Mouse (Mus musculus): ENCODE measurements around the gene Olfr1513. TPM values are rescaled to one million over a fixed set of nuclear protein-coding genes. Genes with fewer than 3 reads are reported as not detected.
"Not testable (repeated sequence)": the region's sequence is repeated elsewhere in the genome, so short reads cannot be mapped to it uniquely, and the experiment has no call there.

The Olfr1513 gene
- not detected in 2 replicates for polyA plus RNA-seq (2016; fragmentation: Nextera tagmentation; extraction: Ambion mirVana)

DNA sequence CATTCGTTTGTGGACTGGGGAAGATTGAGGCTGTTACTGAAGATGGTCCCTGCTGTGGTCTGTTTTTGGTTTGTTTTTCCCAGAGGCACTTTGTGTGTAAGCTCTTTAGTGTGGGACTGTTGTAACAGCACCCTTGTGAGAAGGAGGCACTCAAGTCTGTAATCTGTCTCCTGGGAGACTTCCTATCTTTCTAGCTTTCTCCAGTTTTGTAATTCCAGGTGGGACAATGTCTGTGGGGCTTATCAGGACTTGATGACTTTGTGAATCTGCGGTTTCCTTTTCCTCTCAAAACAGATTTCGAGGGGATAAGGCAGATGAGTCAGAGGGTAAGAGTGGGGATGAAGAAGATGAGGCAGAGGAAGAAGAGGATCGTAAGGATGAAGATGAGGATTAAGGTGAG is at the start of gene Olfr1513:
TSS of gene Olfr1513 (minus strand) at position 101 of the 400 bp plus-strand sequence.
- ATAC-seq, result no peak
- 44% methylated on average over 4 of the region's 4 CpGs for WGBS (ENCODE audit: insufficient replicate concordance)
- Histone ChIP-seq H3K9ac (no peak within 1 kb of the TSS), H3K27ac (no peak within 1 kb of the TSS), H3K9me3 (replicated peaks) (no peaks in the 10 kb centered on the region), H3K36me3 (no peaks in the 10 kb centered on the region), H3K27me3 (replicated peaks) (no peaks in the 10 kb centered on the region), H3K4me1 (no peaks in the 10 kb centered on the region), H3K4me3 (no peak within 1 kb of the TSS), H3K4me2 (no peak within 1 kb of the TSS)

DNA sequence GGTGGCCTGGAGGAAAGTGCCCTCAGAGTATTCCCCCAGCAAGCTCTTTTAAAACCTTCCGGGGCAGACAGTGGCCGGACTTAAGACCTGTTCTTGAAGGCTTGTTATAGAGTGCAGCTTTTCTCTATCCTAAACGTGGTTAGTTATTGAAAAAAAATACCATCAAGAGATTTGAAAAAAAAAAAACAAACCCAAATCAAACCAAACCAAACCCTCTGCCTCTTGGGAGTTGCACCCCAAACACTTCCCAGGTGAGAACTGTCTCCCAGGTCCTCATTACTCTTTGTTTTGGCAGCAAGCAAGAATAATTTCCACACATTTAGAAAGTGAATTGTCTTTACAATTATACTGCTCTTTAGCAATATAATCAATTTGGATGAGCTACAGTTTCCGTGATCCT is 41.1 kb upstream of the Olfr1513 start, which contains the start of gene Olfr1511:
TSS of gene Olfr1511 (minus strand) at position 101 of the 400 bp plus-strand sequence.
- Histone ChIP-seq H3K4me3 (no peak within 1 kb of the TSS), H3K4me2 (no peak within 1 kb of the TSS), H3K9me3 (replicated peaks) (no peaks in the 10 kb centered on the region), H3K36me3 (no peaks in the 10 kb centered on the region), H3K27ac (no peak within 1 kb of the TSS), H3K9ac (no peak within 1 kb of the TSS), H3K27me3 (replicated peaks) (no peaks in the 10 kb centered on the region), H3K4me1 (no peaks in the 10 kb centered on the region)
- no peak for ATAC-seq
- WGBS (ENCODE audit: insufficient replicate concordance), result 55% methylated on average over 4 of the region's 4 CpGs

DNA sequence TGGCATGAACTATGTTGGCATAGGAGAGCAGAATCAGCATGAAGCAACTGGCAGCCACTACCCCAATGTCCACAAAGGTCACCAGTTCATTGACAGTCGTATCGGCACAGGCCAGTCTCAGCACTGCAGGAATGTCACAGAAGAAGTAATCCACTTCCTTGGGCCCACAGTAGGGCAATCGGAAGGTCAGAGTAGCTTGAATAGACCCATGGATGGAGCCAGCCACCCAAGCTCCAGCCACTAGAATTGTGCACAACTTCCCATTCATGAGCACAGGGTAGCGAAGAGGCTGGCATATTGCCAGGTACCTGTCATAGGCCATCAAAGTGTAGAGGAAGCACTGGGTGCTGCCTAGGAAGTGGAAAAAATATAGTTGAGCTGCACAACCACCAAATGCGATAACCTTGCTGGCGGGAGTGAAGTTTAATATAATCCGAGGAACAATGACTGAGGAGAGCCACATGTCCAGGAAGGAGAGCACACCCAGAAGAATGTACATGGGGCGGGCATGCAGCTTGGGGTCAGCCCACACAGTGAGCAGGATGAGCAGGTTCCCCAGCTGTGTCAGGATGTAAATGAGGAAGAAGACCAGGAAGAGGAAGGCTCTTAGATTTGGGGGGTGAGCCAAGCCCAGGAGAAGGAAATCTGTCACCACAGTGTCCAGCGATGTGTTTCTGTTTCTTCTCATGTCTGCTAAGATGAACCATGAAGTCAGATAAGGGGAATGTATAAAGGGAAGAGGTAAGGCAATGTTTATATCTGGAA is 34.1 kb upstream of the Olfr1513 start:
- H3K9ac ChIP-seq; H3K27me3 ChIP-seq (replicated peaks); H3K36me3 ChIP-seq; H3K4me3 ChIP-seq; H3K9me3 ChIP-seq (replicated peaks); ATAC-seq; H3K27ac ChIP-seq; H3K4me2 ChIP-seq; H3K4me1 ChIP-seq: not testable (repeated sequence)
- WGBS (ENCODE audit: insufficient replicate concordance), result 65% methylated on average over 9 of the region's 9 CpGs

DNA sequence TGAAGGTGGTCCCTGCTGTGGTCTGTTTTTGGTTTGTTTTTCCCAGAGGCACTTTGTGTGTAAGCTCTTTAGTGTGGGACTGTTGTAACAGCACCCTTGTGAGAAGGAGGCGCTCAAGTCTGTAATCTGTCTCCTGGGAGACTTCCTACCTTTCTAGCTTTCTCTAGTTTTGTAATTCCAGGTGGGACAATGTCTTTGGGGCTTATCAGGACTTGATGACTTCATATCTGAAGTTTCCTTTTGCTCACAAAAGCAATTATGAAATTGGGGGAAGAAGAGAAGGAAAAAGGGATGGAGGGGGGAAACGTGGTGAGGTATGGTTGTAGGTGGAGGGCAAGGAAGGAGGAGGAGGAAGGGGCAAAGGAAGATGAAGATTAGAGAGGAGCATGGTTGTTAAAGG is 22.9 kb upstream of the Olfr1513 start, which contains the start of gene Olfr1512:
TSS of gene Olfr1512 (minus strand) at position 101 of the 400 bp plus-strand sequence.
- ATAC-seq, result no peak
- Histone ChIP-seq H3K27ac (no peak within 1 kb of the TSS), H3K36me3 (no peaks in the 10 kb centered on the region), H3K27me3 (replicated peaks) (no peaks in the 10 kb centered on the region), H3K9ac (no peak within 1 kb of the TSS), H3K4me1 (no peaks in the 10 kb centered on the region), H3K4me3 (no peak within 1 kb of the TSS), H3K9me3 (replicated peaks) (no peaks in the 10 kb centered on the region), H3K4me2 (no peak within 1 kb of the TSS)
- WGBS (ENCODE audit: insufficient replicate concordance), result 55% methylated on average over 2 of the region's 2 CpGs

DNA sequence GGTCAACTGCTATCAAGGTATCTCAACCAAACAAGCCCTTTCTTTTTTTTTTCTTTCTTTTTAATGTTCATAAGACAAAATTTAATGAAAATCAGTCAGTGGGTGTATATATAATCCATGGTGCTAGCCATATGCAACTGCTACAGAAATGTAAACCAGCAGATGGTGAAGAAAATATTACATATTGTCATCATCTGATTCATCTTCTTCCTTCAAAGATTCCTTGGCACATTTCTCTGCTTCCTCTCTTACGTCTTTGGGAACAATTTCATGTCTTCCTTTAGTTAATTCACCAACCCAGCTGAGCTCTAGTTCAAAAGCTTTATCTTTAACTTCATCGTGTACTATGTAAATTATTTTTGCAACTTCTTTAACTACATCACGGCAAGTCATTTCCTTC is 12.5 kb upstream of the Olfr1513 start:
- H3K9me3 ChIP-seq (replicated peaks), result no peaks in the 10 kb centered on the region
- no peak overlapping the region for H3K9ac ChIP-seq
- no peak overlapping the region for H3K27ac ChIP-seq
- no peak overlapping the region for H3K4me3 ChIP-seq
- no peaks in the 10 kb centered on the region for H3K27me3 ChIP-seq (replicated peaks)
- no peak for ATAC-seq
- H3K36me3 ChIP-seq, result no peaks in the 10 kb centered on the region
- WGBS (ENCODE audit: insufficient replicate concordance), result 76% methylated on average over 3 of the region's 3 CpGs
- H3K4me2 ChIP-seq, result no peak overlapping the region
- no peaks in the 10 kb centered on the region for H3K4me1 ChIP-seq

DNA sequence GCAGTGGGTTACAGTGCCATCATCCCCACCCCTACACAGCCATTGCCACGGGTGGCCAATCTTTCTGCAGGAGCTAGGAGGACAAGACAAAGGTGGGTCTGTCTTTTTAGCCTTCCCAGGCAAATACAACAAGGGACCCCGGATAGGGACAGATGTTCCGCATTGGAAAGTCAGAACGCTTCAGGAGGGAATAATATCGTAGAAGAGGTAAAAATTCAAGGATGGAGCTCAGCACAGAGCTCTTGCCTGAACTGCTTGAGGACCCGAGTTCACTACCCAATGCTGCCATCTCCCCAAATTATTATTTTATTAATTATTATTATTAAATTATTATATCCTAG is 16.7 kb downstream of the Olfr1513 start:
- no peaks in the 10 kb centered on the region for H3K9me3 ChIP-seq (replicated peaks)
- H3K27me3 ChIP-seq (replicated peaks), result peaks cover 17% of the 10 kb centered on the region
- no peak for ATAC-seq
- no peak overlapping the region for H3K9ac ChIP-seq
- H3K4me1 ChIP-seq, result peaks cover 8% of the 10 kb centered on the region
- no peak overlapping the region for H3K4me2 ChIP-seq
- H3K4me3 ChIP-seq, result no peak overlapping the region
- no peaks in the 10 kb centered on the region for H3K36me3 ChIP-seq
- H3K27ac ChIP-seq, result no peak overlapping the region
- WGBS (ENCODE audit: insufficient replicate concordance), result 54% methylated on average over 6 of the region's 6 CpGs

DNA sequence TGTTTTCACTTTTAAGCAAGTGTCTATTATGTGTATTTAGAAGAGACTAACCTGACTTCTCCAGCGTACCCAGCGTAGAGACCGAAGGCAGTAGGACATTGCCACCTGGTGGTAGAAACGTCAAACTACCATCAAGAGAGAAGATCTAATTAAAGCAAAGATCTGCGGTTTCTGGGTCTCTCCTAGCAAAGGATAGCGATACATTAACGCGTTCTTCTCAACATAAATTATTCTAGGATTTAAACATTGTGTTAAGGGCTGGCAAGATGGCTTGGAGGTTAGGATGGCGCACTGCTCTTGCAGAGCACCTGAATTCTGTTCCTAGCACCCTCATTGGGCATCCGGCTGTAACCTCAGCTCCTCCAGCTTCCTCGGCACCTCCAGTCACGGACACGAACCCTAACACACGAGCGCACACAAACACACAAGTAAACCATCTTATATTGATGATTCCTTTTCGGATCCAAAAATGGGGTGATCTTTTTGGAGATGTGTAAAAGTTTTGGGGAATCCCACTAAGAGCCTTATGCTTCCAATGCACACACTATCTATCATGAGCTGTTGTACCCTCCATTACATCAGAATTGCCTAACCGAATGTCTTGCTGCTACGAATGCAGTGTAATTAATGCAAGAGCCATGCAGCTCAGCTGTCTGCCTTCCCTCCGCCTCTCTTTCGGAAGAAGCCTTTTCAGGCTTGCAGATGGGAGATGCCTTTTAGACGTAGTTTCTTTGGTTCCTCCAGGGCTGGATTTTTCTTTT is 17.3 kb downstream of the Olfr1513 start:
- Histone ChIP-seq H3K9me3 (replicated peaks) (no peaks in the 10 kb centered on the region), H3K27ac (no peak overlapping the region), H3K9ac (no peak overlapping the region), H3K4me3 (no peak overlapping the region), H3K36me3 (no peaks in the 10 kb centered on the region), H3K4me2 (no peak overlapping the region), H3K27me3 (replicated peaks) (peaks cover 18% of the 10 kb centered on the region), H3K4me1 (peaks cover 8% of the 10 kb centered on the region)
- ATAC-seq, result no peak
- WGBS (ENCODE audit: insufficient replicate concordance), result 23% methylated on average over 21 of the region's 21 CpGs

DNA sequence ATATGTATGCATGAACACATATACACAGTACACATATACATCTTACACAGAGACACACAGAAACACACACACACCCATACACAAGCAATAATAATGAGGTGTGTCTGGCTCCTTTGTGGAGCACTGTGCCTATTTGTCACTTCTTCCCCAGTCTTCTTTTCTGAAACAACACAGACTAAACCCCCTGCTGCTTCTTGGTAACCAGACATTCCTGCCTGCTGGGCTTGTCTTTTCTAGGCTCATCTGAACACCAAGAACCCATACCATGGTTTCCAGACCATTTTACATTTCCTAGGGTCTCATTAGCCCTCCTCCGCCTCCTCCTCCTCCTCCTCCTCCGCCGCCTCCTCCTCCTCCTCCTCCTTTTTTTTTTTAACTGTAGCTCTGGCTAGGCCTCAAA is 24.0 kb downstream of the Olfr1513 start:
- no peaks in the 10 kb centered on the region for H3K36me3 ChIP-seq
- no peak overlapping the region for H3K9ac ChIP-seq
- no peaks in the 10 kb centered on the region; the same call in 1 of the 2 replicates for H3K4me1 ChIP-seq
- H3K4me3 ChIP-seq, result no peak overlapping the region
- 83% methylated on average over 3 of the region's 3 CpGs for WGBS (ENCODE audit: insufficient replicate concordance)
- ATAC-seq, result no peak
- H3K27me3 ChIP-seq (replicated peaks), result peaks cover 59% of the 10 kb centered on the region
- no peaks in the 10 kb centered on the region for H3K9me3 ChIP-seq (replicated peaks)
- no peak overlapping the region for H3K27ac ChIP-seq
- H3K4me2 ChIP-seq, result no peak overlapping the region

DNA sequence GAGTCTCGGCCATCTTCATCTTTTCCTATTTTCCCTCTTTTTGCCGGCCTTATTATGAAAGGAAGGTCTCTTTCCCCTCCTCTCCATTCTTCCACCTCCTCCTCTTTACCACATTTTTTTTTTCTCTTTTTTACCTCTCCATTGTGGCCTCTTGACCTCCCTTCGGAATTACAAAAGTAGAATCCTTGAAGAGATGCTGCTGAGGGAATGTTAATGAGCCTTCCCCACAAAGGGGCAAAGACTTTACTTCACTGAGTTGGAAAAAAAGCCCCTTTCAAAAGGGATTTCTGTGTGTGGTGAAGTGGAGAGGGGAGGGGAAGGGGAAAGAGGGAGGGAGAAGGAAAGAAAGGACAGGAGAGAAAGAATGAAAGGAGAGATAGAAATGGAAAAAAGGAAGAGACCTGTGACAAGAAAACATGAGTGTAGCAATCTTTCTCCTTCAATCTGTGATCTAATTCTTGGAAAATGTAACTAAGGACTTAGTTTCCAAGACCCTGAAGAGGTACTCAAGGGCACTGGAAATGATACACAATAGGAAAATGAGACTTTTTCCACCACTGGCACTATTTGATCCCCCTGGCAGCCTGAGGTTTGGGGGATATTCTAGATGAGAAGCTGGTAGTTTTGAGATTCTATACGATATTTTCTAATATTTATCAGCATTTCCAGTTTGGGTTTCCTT is 25.0 kb downstream of the Olfr1513 start:
- no peak overlapping the region for H3K9ac ChIP-seq
- no peak overlapping the region for H3K4me3 ChIP-seq
- H3K36me3 ChIP-seq, result no peaks in the 10 kb centered on the region
- H3K4me1 ChIP-seq, result no peaks in the 10 kb centered on the region; the same call in 1 of the 2 replicates
- WGBS (ENCODE audit: insufficient replicate concordance), result 28% methylated on average over 4 of the region's 4 CpGs
- H3K4me2 ChIP-seq, result no peak overlapping the region
- no peak overlapping the region for H3K27ac ChIP-seq
- no peaks in the 10 kb centered on the region for H3K9me3 ChIP-seq (replicated peaks)
- ATAC-seq, result no peak
- peaks cover 69% of the 10 kb centered on the region for H3K27me3 ChIP-seq (replicated peaks)

DNA sequence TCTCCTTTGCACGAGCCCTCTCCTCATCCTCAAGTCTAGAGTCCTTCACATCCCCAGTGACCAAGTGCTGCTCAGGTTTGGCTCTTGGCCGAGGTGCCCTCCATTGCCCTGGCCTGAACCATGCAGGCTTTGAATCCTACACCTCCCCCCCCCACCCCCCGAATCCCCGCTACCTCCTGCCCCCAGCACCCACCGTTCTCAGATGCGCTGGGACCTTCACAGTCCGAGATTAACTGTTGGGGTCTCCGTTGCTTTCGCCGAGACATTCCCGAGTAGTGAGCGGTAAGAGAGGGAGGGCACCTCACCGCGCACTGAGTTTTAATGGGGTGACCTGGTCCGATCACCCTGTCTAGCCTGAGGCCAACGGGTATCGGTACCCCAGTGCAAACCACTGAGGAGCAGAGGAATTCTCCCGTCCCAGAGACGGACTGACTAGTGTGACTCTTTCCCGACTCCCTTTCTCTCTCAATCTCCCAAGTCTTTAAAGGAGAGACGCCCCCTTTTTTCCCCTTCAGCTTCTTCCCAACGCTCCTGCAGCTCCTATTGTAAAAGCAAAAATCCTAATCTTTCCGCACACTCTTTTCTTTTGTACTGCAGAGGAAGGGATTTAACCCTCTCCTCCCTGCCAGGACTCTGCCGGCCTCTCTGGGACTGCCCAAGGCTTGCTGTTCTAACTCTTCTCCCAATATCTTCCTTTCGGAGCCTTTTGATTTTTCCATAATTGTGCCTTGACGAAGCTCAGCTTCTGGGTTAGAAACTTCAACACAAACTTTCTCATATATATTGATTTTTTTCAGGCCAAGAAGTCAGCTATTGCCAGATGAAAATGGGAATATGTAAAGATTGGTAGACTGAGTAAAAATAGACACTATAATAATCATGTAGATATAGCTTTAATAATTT is 28.0 kb downstream of the Olfr1513 start, which contains the start of gene Sall2:
TSS of gene Sall2 (minus strand) at position 853 of the 903 bp plus-strand sequence.
- no peak within 1 kb of the TSS for H3K9ac ChIP-seq
- H3K27ac ChIP-seq, result no peak within 1 kb of the TSS
- whole genome bisulfite sequencing (ENCODE audit: insufficient replicate concordance), result 3% methylated on average over 26 of the region's 26 CpGs
- peak within 1 kb of the TSS; percentile 53 for H3K4me2 ChIP-seq
- H3K9me3 ChIP-seq (replicated peaks), result no peaks in the 10 kb centered on the region
- peaks cover 93% of the 10 kb centered on the region for H3K27me3 ChIP-seq (replicated peaks)
- ATAC-seq, result no peak
- H3K36me3 ChIP-seq, result no peaks in the 10 kb centered on the region
- no peaks in the 10 kb centered on the region; the same call in 1 of the 2 replicates for H3K4me1 ChIP-seq
- H3K4me3 ChIP-seq, result peak within 1 kb of the TSS; percentile 39

DNA sequence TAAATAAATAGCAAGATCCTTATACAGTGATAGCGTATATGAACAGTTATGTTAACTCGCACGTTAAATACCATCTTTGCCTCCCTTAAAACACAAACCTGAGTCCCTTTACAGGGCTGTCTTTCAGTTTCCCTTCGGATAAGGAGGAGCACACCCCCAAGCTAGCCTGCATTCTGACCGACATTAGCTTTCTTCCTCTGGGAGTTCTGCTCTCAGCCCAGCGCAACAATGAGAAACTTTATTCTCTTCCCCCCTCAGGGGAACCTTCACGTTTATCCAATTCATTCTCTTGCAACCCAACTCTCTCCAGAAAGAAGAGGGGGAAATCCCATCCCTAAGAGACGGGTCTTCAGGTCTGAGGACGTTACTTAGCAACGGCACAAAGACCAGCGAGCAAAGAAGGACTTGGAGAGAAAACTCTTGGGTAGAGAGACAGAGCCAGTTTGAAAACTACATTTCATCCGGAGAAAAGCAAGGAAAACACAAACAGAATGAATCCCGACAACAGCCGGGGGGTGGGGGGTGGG is 28.8 kb downstream of the Olfr1513 start:
- H3K4me2 ChIP-seq, result peak overlapping the region; percentile 53
- peaks cover 91% of the 10 kb centered on the region for H3K27me3 ChIP-seq (replicated peaks)
- ATAC-seq, result no peak
- H3K27ac ChIP-seq, result no peak overlapping the region
- H3K4me3 ChIP-seq, result peak overlapping the region; percentile 39
- H3K9me3 ChIP-seq (replicated peaks), result no peaks in the 10 kb centered on the region
- no peaks in the 10 kb centered on the region; the same call in 1 of the 2 replicates for H3K4me1 ChIP-seq
- H3K36me3 ChIP-seq, result no peaks in the 10 kb centered on the region
- WGBS (ENCODE audit: insufficient replicate concordance), result 6% methylated on average over 14 of the region's 14 CpGs
- H3K9ac ChIP-seq, result no peak overlapping the region
